Mouse (Mus musculus) thymus, postnatal 10 days (tissue): ENCODE measurements at regions not wholly inside any gene's neighbourhood (a gene's known extent, or its start where the extent isn't known, plus 50 kb on each side); places are given as distances from the start of the nearest gene placed in this dataset.

ENCODE experiments used
- DNase-seq, 2 experiments: peaks; one replicate each; pipeline ENCODE4 v3.0.0; 2021; ENCODE audit warnings: low spot score in 2 of 2

GRCm38 (mm10) chr12:27283964-27284363 is 58.4 kb downstream of the Sox11 start:
- no peak for DNase-seq

- DNase-seq: no peak
Observed at GRCm38 (mm10) chr12:27261965-27262364, 80.4 kb downstream of the Sox11 start.

GRCm38 (mm10) chr12:27254125-27254524 is 88.2 kb downstream of the Sox11 start:
- DNase-seq: no peak

GRCm38 (mm10) chr12:27251521-27251920 is 90.9 kb downstream of the Sox11 start:
- no peak for DNase-seq

- DNase-seq: no peak
Observed at GRCm38 (mm10) chr12:27248545-27248855, 93.9 kb downstream of the Sox11 start.

- no peak for DNase-seq
Observed at GRCm38 (mm10) chr12:27247756-27248544, 94.4 kb downstream of the Sox11 start.

GRCm38 (mm10) chr12:27235748-27236147 is 106.6 kb downstream of the Sox11 start:
- DNase-seq: no peak

GRCm38 (mm10) chr12:27221541-27221940 is 120.8 kb downstream of the Sox11 start:
- DNase-seq: no peak

GRCm38 (mm10) chr12:27201191-27201590 is 141.2 kb downstream of the Sox11 start:
- DNase-seq: no peak

GRCm38 (mm10) chr12:27194001-27194400 is 148.4 kb downstream of the Sox11 start:
- DNase-seq: no peak

GRCm38 (mm10) chr12:27191916-27192315 is 150.5 kb downstream of the Sox11 start:
- no peak for DNase-seq

GRCm38 (mm10) chr12:27187480-27187879 is 154.9 kb downstream of the Sox11 start:
- DNase-seq: no peak

- no peak for DNase-seq
Observed at GRCm38 (mm10) chr12:27182397-27183375, 159.7 kb downstream of the Sox11 start.

- no peak for DNase-seq
Observed at GRCm38 (mm10) chr12:27173561-27173960, 168.8 kb downstream of the Sox11 start.

GRCm38 (mm10) chr12:27173151-27173550 is 169.2 kb downstream of the Sox11 start:
- no peak for DNase-seq

- no peak for DNase-seq
Observed at GRCm38 (mm10) chr12:27171595-27171994, 170.8 kb downstream of the Sox11 start.

- DNase-seq: no peak
Observed at GRCm38 (mm10) chr12:27164920-27165504, 177.4 kb downstream of the Sox11 start.

- no peak for DNase-seq
Observed at GRCm38 (mm10) chr12:27160063-27160686, 182.2 kb downstream of the Sox11 start.

- DNase-seq: no peak
Observed at GRCm38 (mm10) chr12:27159416-27160062, 182.8 kb downstream of the Sox11 start.

- DNase-seq: no peak
Observed at GRCm38 (mm10) chr12:27150871-27151853, 191.2 kb downstream of the Sox11 start.
